Mouse (Mus musculus) intestine, embryonic 15.5 days (tissue): ENCODE measurements around the gene Ino80b. TPM values are rescaled to one million over a fixed set of nuclear protein-coding genes. Genes with fewer than 3 reads are reported as not detected.

Experiments
- ATAC-seq: fragments of 200-750 bp; cut with Nextera tagmentation; 2 replicates; pipeline ENCODE4 v1.8.0; 2017; ENCODE audit warnings: moderate TSS enrichment, moderate library complexity
- H3K27ac ChIP-seq: fragments of 300-500 bp; sonication (generic); 2 replicates; pipeline ENCODE4 v1.5.1; 2015; ENCODE audit warnings: mild to moderate bottlenecking, inconsistent platforms
- H3K27me3 ChIP-seq: fragments of 300-500 bp; sonication (generic); replicated peaks from 2 replicates; pipeline ENCODE4 v1.6.1; 2015; ENCODE audit warnings: inconsistent platforms
- H3K36me3 ChIP-seq: fragments of 300-500 bp; sonication (generic); 2 replicates; pipeline ENCODE4 v1.6.1; 2015; ENCODE audit warnings: inconsistent platforms
- H3K4me1 ChIP-seq: fragments of 300-500 bp; sonication (generic); replicated peaks from 2 replicates; pipeline ENCODE4 v1.6.1; 2015; ENCODE audit warnings: inconsistent platforms
- H3K4me2 ChIP-seq: fragments of 300-500 bp; sonication (generic); replicated peaks from 2 replicates; pipeline ENCODE4 v1.6.1; 2015; ENCODE audit warnings: mild to moderate bottlenecking, inconsistent platforms
- H3K4me3 ChIP-seq: fragments of 300-500 bp; sonication (generic); replicated peaks from 2 replicates; pipeline ENCODE4 v1.5.1; 2015; ENCODE audit warnings: inconsistent platforms
- H3K9ac ChIP-seq: fragments of 300-500 bp; sonication (generic); 2 replicates; pipeline ENCODE4 v1.6.1; 2015; ENCODE audit warnings: inconsistent platforms
- H3K9me3 ChIP-seq: fragments of 300-500 bp; sonication (generic); 2 replicates; pipeline ENCODE4 v1.6.1; 2016; ENCODE audit warnings: inconsistent platforms
- WGBS: fragments of 180-500 bp; shearing (Covaris S2); methylation state at CpG from one replicate; pipeline ENCODE4 v1.1.7; 2015; 5-methylcytosine and 5-hydroxymethylcytosine counted together
- polyA plus RNA-seq: library from polyadenylated mRNA; unstranded; fragments of >200 nt; fragmentation: Nextera tagmentation; extraction: Ambion mirVana; gene quantifications from 2 replicates; pipeline ENCODE4 v1.2.1, GENCODE M21; 2015

Ino80b gene
- polyA plus RNA-seq, 1 experiment from 2014 or later: 9.4 TPM

DNA sequence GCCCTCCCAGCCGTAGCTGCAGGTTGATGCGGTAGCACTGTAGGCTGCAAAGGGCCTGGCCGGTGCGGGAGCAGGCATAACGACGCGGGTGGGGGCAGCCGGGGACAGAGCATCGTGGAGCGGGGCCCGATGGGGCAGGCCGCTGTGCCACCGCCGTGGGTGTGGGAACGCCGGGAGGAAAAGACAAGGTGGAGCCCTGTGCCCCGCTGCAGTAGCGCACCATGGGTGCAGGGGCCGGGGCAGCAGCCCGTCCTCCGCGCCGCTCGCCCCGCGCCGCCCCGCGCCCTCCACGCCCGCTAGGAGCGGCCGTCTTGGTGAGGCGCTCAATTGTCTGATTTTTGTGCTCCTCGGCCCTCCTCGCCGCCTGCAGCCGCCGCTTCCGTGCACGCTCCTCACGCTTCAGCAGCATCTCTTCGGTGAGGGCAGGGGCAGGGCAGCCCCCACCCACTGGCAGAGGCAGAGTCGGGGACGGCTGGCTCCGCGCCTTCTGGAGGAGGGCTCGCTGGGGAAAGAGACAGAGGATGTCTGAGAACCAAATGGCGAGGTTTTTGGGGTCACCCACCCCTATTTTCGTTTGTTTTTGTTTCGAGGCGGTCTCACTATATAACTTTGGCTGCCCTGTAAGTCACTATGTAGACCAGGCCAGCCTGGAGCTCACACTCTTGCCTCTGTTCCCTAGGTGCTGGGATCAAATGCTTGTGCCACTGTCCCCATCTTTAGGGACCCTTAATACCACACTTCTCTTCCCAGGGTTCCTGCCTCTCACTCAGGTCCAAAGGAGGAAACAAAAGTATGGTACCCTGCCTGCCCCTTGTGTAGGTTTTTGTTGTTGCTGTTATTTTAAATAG is 3.1 kb downstream of the Ino80b start:
- H3K27me3 ChIP-seq: no peaks in the 10 kb centered on the region
- peak overlapping the region; percentile 91 for H3K9ac ChIP-seq
- under 1% methylated on average over 52 of the region's 52 CpGs for WGBS
- H3K4me3 ChIP-seq: peak overlapping the region; percentile 65
- H3K4me1 ChIP-seq: peaks cover 42% of the 10 kb centered on the region
- H3K36me3 ChIP-seq: peaks cover 19% of the 10 kb centered on the region
- peak overlapping the region; percentile 97 for H3K27ac ChIP-seq
- H3K9me3 ChIP-seq: no peaks in the 10 kb centered on the region
- ATAC-seq: peak; percentile 53
- H3K4me2 ChIP-seq: peak overlapping the region; percentile 98

DNA sequence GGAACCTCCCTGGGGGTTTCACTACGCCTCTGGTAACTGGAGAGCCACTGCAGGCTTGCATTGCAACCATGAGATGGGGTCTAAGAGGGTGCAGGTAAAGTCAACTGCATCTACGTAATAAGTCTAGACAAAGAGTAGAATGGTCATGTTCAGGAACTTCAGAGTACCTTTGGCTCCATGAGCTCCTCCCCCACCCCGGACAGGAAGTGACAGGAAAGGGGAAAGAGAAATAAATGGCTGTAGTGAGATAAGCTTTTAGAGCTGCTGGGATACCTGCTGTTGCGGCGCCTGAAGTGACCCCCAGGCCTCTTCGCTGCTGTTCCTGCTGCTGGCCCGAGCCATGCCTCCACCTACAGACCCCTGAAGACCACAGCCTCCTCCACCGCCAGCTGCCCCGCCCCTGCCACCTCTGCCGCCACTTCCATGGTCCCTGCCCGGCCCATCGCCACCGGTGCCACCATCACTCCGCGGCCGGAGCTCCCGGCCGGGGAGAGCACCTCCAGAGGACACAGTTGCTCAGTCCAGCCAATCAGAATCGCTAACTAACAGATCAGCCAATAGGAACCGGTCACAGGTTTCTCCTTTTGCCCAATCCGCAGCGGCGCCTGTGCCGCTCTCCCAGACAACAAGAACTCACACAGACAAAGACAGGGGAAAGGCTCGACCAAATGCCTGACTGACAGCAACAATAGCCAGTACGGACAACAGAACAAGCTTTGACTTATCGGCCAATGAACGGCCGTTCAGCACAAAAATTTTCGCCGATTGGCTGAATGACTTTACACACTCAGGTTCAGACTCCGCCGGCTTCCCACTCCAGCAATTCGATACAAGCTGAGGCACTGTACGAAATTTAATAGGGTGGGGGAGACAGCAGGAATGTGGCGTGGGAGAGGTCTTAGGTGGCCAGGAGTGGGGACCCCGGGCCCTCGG is 4.0 kb downstream of the Ino80b start, which contains the start of gene Wbp1:
Gene Wbp1 (minus strand): TSS at position 630 of the 933 bp plus-strand sequence.
- H3K4me2 ChIP-seq: peak within 1 kb of the TSS; percentile 98
- H3K9me3 ChIP-seq: no peaks in the 10 kb centered on the region
- WGBS: under 1% methylated on average over 38 of the region's 38 CpGs
- peaks cover 51% of the 10 kb centered on the region for H3K4me1 ChIP-seq
- no peaks in the 10 kb centered on the region for H3K27me3 ChIP-seq
- H3K27ac ChIP-seq: peak within 1 kb of the TSS; percentile 97
- peaks cover 22% of the 10 kb centered on the region for H3K36me3 ChIP-seq
- peak; percentile 94 for ATAC-seq
- H3K9ac ChIP-seq: peak within 1 kb of the TSS; percentile 91
- peak within 1 kb of the TSS; percentile 65 for H3K4me3 ChIP-seq

DNA sequence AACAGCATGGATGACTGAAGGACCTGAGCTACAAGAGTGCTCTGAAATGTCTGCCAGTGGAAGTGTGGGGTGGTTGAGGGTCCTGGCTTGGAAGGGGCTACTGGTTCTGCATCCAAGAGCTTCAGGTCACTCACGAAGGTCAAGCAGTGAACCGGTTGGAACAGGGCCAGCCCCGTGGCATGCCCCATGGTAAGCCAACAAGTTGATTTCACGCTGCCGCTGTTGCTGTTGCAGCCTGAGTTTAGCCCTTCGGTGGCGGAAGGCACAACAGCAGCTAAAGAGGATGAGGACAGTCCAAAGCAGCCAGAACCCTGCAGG is 5.5 kb downstream of the Ino80b start:
- H3K4me2 ChIP-seq: peak overlapping the region; percentile 98
- 0 out of 2 replicates have a peak overlapping the region, but pooled peaks have one; percentile 95 for H3K27ac ChIP-seq
- H3K4me3 ChIP-seq: no peak overlapping the region

DNA sequence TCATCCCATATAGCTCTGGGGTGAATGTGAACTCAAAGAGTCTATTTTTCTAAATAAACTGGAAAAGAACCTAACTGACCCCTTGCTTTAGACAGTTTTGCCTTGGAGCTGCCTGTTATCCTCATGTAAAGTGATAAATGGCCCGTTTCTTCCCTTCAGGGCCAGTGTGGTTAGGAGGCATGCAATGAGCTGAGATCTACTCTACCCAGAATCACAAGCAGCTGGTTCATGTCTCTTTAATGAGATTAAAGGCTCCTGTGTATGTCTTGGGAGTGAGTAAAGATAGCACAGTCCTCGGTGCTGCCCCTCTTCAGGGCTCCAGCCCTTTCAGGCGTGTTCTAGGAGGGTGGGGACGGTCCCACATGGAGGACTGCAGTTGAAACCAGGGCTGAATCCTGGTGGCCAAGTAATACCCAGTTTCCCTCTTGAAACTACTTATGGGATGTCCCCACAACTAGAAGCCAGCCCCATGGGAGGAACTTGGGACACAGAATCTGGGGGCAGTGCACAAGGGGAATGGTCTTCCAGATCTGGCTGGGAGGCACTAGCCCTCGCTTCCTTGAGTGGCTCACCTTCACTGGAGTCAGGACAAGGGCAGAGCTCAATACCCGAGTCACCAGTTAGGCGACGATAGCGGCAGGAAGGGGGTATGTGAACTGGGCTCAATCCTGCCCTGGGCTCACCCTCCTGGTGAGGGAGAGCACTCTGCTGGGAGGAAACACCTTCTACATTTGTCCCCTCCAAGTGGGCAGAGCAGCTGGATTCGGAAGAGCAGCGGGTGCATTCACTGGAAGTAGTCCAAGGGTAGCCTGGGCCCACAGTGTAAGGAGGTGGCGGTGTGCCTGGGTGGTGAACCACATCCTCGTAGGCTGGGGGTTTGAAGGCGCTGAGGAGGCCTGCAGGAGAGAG is 6.2 kb downstream of the Ino80b start:
- no peak for ATAC-seq
- Histone ChIP-seq H3K27ac (no peak overlapping the region), H3K36me3 (peaks cover 22% of the 10 kb centered on the region), H3K9me3 (no peaks in the 10 kb centered on the region), H3K4me2 (peak overlapping the region; percentile 98; the same call in 1 of the 2 replicates), H3K9ac (peak overlapping the region; percentile 5; the same call in 1 of the 2 replicates), H3K27me3 (no peaks in the 10 kb centered on the region), H3K4me1 (peaks cover 48% of the 10 kb centered on the region), H3K4me3 (no peak overlapping the region)
- 80% methylated on average over 14 of the region's 14 CpGs for WGBS

More for the DNA sequence above, 5.5 kb downstream of the Ino80b start:
- Histone ChIP-seq H3K27me3 (no peaks in the 10 kb centered on the region), H3K4me1 (peaks cover 54% of the 10 kb centered on the region), H3K9me3 (no peaks in the 10 kb centered on the region), H3K36me3 (peaks cover 22% of the 10 kb centered on the region), H3K9ac (0 out of 2 replicates have a peak overlapping the region, but pooled peaks have one; percentile 5)
- no peak for ATAC-seq
- WGBS: 81% methylated on average over 7 of the region's 7 CpGs

DNA sequence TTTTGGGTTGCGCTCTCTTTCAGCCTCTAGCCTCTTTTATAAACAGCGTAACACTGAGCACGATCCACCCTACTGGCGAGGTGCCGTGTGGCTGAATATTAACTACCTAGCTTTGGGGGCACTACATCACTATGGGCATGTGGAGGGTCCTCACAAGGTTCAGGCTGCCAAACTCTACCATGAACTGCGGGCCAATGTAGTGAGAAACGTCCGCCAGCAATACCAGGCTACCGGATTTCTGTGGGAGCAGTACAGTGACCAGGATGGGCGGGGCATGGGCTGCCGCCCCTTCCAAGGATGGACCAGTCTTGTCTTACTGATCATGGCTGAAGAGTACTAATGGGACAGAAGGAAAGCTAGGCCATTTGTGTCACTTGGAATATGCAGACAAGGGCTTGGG is 6.9 kb downstream of the Ino80b start:
- Histone ChIP-seq H3K9ac (no peak overlapping the region), H3K27ac (no peak overlapping the region), H3K36me3 (peaks cover 22% of the 10 kb centered on the region), H3K27me3 (no peaks in the 10 kb centered on the region), H3K4me3 (no peak overlapping the region), H3K9me3 (no peaks in the 10 kb centered on the region), H3K4me2 (no peak overlapping the region), H3K4me1 (peaks cover 48% of the 10 kb centered on the region)
- ATAC-seq: no peak
- 80% methylated on average over 11 of the region's 11 CpGs for WGBS

DNA sequence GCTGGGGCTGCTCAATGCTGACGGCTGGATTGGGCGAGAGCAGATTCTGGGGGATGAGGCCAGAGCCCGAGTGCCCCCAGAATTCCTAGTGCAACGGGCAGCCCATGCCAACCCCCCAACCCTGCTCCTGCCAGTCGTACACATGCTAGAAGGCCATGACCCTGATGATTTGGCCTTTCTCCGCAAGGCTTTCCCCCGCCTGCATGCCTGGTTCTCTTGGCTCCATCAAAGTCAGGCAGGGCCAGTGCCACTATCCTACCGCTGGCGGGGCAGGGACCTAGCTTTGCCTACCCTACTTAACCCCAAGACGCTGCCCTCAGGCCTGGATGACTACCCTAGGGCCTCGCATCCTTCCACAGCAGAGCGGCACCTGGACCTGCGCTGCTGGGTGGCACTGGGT is 7.6 kb downstream of the Ino80b start:
- H3K27ac ChIP-seq: no peak overlapping the region
- H3K9me3 ChIP-seq: no peaks in the 10 kb centered on the region
- no peak overlapping the region for H3K9ac ChIP-seq
- no peak for ATAC-seq
- no peak overlapping the region for H3K4me2 ChIP-seq
- 90% methylated on average over 13 of the region's 13 CpGs for WGBS
- peaks cover 43% of the 10 kb centered on the region for H3K4me1 ChIP-seq
- H3K4me3 ChIP-seq: no peak overlapping the region
- peaks cover 22% of the 10 kb centered on the region for H3K36me3 ChIP-seq
- no peaks in the 10 kb centered on the region for H3K27me3 ChIP-seq

DNA sequence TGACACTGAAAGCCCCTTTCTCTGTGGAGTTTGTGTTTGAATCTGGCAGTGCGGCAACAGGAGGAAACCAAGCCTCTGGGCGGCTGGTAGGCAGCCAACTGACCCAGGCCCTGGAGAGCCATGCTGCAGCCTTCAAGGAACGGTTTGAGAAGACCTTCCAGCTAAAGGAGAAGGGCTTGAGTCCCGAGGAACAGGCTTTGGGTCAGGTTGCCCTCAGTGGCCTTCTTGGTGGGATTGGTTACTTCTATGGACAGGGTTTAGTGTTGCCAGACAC is 8.1 kb downstream of the Ino80b start:
- 81% methylated on average over 4 of the region's 4 CpGs for WGBS
- H3K27ac ChIP-seq: 0 out of 2 replicates have a peak overlapping the region, but pooled peaks have one; percentile 6
- peak overlapping the region; percentile 95; the same call in 1 of the 2 replicates for H3K4me3 ChIP-seq
- no peak for ATAC-seq
- H3K4me1 ChIP-seq: peaks cover 37% of the 10 kb centered on the region
- peak overlapping the region; percentile 89; the same call in 1 of the 2 replicates for H3K4me2 ChIP-seq
- H3K9ac ChIP-seq: no peak overlapping the region
- no peaks in the 10 kb centered on the region for H3K27me3 ChIP-seq
- H3K9me3 ChIP-seq: no peaks in the 10 kb centered on the region
- H3K36me3 ChIP-seq: peaks cover 22% of the 10 kb centered on the region

DNA sequence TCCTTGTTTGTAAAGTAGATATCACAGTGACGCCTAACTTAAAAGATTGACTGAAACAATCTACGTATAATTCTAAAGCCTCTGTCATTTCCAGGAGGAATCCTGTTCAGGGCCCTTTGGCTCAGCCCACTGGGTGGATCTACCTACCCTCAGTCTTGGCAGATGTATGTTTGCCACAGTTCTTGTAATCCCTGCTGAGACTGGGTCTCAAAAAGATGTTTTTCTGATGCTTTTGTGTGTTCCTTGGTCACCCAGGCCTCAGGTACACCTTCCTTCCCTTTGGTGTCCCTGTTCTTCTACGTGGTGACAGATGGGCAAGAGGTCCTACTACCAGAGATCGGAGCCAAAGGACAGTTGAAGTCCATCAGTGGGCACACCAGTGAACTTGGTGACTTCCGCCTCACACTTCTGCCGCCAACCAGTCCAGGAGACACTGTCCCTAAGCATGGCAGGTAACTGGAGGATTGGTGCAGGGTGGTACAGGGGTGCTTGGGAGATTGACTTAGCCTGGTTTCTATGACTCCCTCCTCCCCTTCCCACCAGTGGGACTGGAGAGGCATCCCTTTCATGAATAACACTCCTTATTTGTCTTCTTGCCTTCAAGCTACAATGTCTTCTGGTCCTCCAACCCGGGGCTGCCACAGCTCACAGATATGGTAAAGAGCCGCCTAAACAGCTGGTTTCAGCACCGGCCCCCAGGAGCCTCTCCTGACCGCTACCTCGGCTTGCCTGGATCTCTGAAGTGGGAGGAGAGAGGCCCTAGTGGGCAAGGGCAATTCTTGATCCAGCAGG is 8.7 kb downstream of the Ino80b start:
- no peak for ATAC-seq
- Histone ChIP-seq H3K4me2 (peak overlapping the region; percentile 89), H3K36me3 (peaks cover 22% of the 10 kb centered on the region), H3K4me3 (peak overlapping the region; percentile 95), H3K27me3 (no peaks in the 10 kb centered on the region), H3K27ac (0 out of 2 replicates have a peak overlapping the region, but pooled peaks have one; percentile 6), H3K9me3 (no peaks in the 10 kb centered on the region), H3K4me1 (peaks cover 33% of the 10 kb centered on the region), H3K9ac (peak overlapping the region; percentile 95)
- 71% methylated on average over 11 of the region's 11 CpGs for WGBS

DNA sequence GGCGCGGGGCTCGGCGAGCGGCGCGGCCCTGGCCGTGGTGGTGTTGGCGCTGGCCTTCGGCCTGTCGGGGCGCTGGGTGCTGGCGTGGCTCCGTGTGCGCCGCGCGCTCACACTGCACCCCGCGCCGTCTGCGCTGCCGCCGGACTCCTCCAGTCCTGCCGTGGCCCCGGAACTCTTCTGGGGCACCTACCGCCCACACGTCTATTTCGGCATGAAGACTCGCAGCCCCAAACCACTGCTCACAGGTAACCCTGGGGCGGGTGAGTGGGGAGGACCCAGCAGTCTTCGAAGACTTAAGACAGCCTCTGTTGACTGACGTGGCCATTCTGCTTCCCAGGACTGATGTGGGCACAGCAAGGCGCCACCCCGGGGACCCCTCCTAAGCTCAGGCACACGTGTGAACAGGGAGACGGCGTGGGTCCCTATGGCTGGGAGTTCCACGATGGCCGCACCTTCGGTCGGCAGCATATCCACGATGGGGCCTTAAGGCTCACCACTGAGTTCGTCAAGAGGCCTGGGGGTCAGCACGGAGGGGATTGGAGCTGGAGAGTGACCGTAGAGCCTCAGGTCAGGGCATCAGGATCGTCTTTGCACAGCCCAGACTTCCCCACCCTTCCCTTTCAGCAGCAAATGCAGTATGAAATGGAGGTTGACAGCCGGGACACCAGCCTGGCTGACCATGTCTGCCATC is 9.4 kb downstream of the Ino80b start:
- Histone ChIP-seq H3K27ac (peak overlapping the region; percentile 80), H3K4me1 (peaks cover 33% of the 10 kb centered on the region), H3K4me2 (peak overlapping the region; percentile 89), H3K9ac (peak overlapping the region; percentile 95), H3K27me3 (no peaks in the 10 kb centered on the region), H3K36me3 (peaks cover 22% of the 10 kb centered on the region), H3K9me3 (no peaks in the 10 kb centered on the region), H3K4me3 (peak overlapping the region; percentile 95)
- peak; percentile 77 for ATAC-seq
- under 1% methylated on average over 47 of the region's 48 CpGs for WGBS

DNA sequence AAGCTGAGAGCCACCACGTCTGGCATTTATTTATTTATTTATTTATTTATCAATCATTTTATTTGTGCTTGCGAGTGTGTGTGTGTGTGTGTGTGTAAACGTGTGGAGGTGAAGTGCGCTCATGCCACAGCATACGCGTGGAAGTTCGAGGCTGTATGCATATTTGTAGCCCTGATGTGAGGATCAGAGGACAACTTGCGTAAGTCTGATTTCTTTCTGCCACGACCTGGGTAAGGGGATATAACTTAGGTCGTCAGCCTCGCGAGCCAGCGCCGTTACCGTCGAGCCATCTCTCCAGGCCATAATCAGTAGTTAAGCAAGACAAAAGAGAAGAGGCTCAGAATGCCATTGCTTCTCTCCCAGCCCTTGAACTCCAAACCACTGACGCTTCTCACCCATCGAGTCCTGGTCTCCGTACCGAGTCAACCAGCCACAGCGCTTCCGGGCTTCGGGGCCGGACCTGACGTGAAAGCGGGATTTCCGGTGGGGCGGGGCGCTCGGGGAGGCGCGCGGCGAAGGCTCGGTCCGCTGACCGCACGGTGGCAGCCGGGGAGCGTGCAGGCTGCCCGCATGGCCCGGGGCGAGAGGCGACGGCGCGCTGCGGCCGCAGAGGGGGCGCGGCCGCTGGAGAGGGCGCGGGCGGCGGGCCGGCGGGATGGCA is 10.1 kb downstream of the Ino80b start, which contains the start of gene Mogs:
Gene Mogs (plus strand): TSS at position 486 of the 661 bp plus-strand sequence.
- Histone ChIP-seq H3K4me1 (peaks cover 29% of the 10 kb centered on the region), H3K9ac (peak within 1 kb of the TSS; percentile 95), H3K27me3 (no peaks in the 10 kb centered on the region), H3K4me2 (peak within 1 kb of the TSS; percentile 89), H3K4me3 (peak within 1 kb of the TSS; percentile 95), H3K27ac (peak within 1 kb of the TSS; percentile 80), H3K9me3 (no peaks in the 10 kb centered on the region), H3K36me3 (peaks cover 22% of the 10 kb centered on the region)
- WGBS: 1% methylated on average over 58 of the region's 58 CpGs
- ATAC-seq: peak; percentile 95
